Mouse (Mus musculus) stomach, embryonic 16.5 days (tissue): ENCODE data around the gene Tcf20. TPM values are rescaled to one million over a fixed set of nuclear protein-coding genes. Genes with fewer than 3 reads are reported as not detected.

Experiments
- ATAC-seq: fragments of 200-750 bp; cut with Nextera tagmentation; 2 replicates; pipeline ENCODE4 v1.8.0; 2017; ENCODE audit warnings: moderate number of reproducible peaks, moderate TSS enrichment; ENCODE audit not compliant: insufficient read depth, low FRiP score
- H3K27ac ChIP-seq: fragments of 300-500 bp; sonication (generic); 2 replicates; pipeline ENCODE4 v1.5.1; 2014; ENCODE audit warnings: low read length
- H3K27me3 ChIP-seq: fragments of 300-500 bp; sonication (generic); 2 replicates; pipeline ENCODE4 v1.6.1; 2014; ENCODE audit warnings: low read length, control low read depth, mixed read lengths; ENCODE audit not compliant: control insufficient read depth, insufficient read depth
- H3K36me3 ChIP-seq: fragments of 300-500 bp; sonication (generic); 2 replicates; pipeline ENCODE4 v1.6.1; 2014; ENCODE audit warnings: low read length; ENCODE audit not compliant: control insufficient read depth, insufficient read depth
- H3K4me1 ChIP-seq: fragments of 300-500 bp; sonication (generic); 2 replicates; pipeline ENCODE4 v1.6.1; 2014; ENCODE audit warnings: low read length, control low read depth, mixed read lengths; ENCODE audit not compliant: control insufficient read depth, insufficient read depth
- H3K4me2 ChIP-seq: fragments of 300-500 bp; sonication (generic); 2 replicates; pipeline ENCODE4 v1.6.1; 2014; ENCODE audit warnings: low read depth, low read length, mixed read lengths
- H3K4me3 ChIP-seq: fragments of 300-500 bp; sonication (generic); replicated peaks from 2 replicates; pipeline ENCODE4 v1.5.1; 2014; ENCODE audit warnings: mild to moderate bottlenecking, low read length
- H3K9ac ChIP-seq: fragments of 300-500 bp; sonication (generic); 2 replicates; pipeline ENCODE4 v1.6.1; 2014; ENCODE audit warnings: low read length
- H3K9me3 ChIP-seq: fragments of 300-500 bp; sonication (generic); replicated peaks from 2 replicates; pipeline ENCODE4 v1.6.1; 2016; ENCODE audit warnings: low read length, control low read depth; ENCODE audit not compliant: control insufficient read depth
- WGBS: fragments of 180-500 bp; shearing (Covaris S2); extraction: QIAGEN DNeasy Blood & Tissue Kit; methylation state at CpG from one replicate; pipeline ENCODE4 v1.1.7; 2014; 5-methylcytosine and 5-hydroxymethylcytosine counted together
- polyA plus RNA-seq: library from polyadenylated mRNA; unstranded; fragments of >200 nt; fragmentation: Nextera tagmentation; extraction: Ambion mirVana; gene quantifications from 2 replicates; pipeline ENCODE4 v1.2.1, GENCODE M21; 2015

The Tcf20 gene
- polyA plus RNA-seq, 1 experiment from 2014 or later: 8.0 TPM

DNA sequence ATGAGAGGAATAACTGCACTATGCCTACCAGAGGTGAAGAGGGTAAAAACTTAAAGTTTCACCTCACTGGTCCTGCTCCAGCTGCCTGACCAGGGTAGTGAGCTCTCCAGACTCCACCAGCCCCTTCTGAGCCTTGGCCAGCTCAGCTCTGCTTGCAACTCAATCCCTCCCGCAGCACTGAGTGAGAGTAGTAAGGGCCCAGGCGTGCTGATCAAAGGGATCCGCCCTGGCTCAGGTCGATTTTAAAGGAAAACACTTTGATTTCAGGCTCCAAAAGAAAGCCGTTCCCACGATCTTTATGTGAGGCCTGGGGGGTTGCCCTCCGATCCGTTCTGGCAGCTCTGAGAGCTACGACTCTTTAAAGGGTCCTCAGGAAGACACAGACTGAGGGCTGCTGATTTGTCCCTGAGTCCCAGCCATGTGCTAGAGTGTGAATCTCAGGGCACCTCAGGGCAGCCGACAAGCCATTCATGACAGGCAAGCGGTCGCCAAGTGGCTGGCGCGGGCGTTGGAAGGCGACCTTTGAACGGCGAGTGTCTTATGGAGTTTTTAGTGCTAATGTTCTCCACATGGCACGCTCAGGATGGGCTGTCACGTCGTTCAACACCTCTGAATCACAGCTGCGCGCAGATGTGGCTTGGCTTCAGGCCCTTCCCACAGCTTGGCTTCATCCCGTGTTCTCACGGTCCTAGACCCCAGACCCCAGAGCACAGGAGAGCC is 37.5 kb upstream of the Tcf20 start:
- ATAC-seq: peak; percentile 73
- H3K27ac ChIP-seq: peak overlapping the region; percentile 31
- peak overlapping the region; percentile 28 for H3K4me2 ChIP-seq
- H3K36me3 ChIP-seq: no peaks in the 10 kb centered on the region
- H3K9me3 ChIP-seq: no peaks in the 10 kb centered on the region
- H3K4me1 ChIP-seq: peaks cover 17% of the 10 kb centered on the region
- 18% methylated on average over 25 of the region's 25 CpGs for WGBS
- H3K9ac ChIP-seq: peak overlapping the region; percentile 41
- H3K4me3 ChIP-seq: no peak overlapping the region
- no peaks in the 10 kb centered on the region for H3K27me3 ChIP-seq

DNA sequence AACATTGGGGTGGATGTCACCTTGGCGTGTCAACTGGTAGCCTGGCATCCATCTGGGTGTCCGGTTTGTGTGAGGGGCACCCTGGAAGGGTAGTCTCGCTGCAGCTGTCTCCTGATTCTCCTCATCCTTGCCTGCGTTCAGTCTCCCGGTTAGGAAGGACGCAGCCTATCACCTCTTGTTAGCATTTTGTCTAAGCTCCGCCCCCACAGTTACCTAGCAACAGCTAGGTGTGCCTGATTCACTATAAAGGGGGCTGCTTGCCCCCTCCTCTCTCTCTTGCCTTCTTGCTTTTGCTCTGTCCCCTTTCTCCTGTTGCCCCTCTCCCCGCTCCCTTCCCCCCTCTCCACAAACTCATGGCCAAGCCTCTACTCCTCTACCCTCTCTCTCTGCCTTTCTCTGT is 35.3 kb upstream of the Tcf20 start:
- Histone ChIP-seq H3K36me3 (no peaks in the 10 kb centered on the region), H3K27ac (no peak overlapping the region), H3K4me3 (no peak overlapping the region), H3K9me3 (no peaks in the 10 kb centered on the region), H3K27me3 (no peaks in the 10 kb centered on the region), H3K4me2 (no peak overlapping the region), H3K9ac (no peak overlapping the region), H3K4me1 (peaks cover 18% of the 10 kb centered on the region)
- no peak for ATAC-seq
- 48% methylated on average over 8 of the region's 8 CpGs for WGBS

DNA sequence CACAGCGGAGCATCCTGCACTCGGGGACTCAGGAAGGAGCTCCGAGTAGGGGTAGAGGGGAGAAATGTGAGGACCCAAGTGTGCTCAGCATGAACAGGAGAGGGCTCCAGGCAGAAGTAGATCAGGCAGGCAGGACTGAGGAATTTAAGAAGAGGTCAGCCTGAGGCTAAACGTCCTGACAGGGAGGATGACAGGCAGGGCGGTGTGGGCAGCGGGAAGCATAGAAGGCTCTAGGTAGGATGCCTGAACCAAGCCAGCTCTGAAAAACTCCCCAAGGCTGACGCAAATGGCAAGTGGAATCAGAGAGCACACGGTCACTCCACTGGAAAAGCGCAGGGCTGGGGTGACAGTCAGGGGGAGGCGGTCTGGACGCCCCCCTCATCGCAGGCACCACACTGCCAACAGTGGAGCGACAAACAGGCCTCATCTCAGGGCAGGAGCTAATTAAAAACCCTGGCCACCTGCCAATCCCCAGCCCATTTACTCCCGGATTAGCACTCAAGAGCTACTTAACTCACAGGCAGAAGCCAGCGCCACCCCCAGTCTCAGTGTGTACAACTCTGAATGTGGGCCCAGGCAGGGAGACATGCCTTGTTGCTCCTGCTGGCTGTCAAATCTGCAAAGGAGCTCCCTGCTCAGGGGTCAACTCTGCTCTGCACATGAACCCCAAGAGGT is 23.5 kb upstream of the Tcf20 start:
- no peak overlapping the region for H3K9ac ChIP-seq
- no peaks in the 10 kb centered on the region for H3K36me3 ChIP-seq
- H3K27ac ChIP-seq: no peak overlapping the region
- no peaks in the 10 kb centered on the region for H3K27me3 ChIP-seq
- H3K4me3 ChIP-seq: no peak overlapping the region
- WGBS: 41% methylated on average over 15 of the region's 15 CpGs
- ATAC-seq: peak; percentile 30; the same call in 1 of the 2 replicates
- H3K9me3 ChIP-seq: no peaks in the 10 kb centered on the region
- H3K4me1 ChIP-seq: peaks cover 34% of the 10 kb centered on the region
- H3K4me2 ChIP-seq: no peak overlapping the region

DNA sequence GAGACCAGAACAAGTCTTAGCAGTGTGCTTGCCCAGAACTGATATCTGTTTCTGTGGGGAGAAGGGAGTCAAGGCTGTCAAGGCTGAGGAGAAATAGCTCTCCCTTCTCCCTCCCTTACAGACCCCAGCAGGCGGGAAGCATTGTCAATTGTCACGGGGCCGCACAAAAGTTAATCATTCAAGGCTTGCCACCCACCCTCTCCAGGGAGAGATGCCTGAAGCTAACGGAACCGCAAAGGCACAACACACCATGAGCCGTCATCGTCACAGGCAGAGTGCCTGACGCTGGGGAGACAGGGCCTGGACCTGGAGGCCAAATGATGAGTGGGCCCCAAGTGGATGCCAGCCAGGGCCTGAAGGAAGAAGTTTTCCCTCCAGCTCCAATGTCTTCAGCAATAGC is 22.8 kb upstream of the Tcf20 start:
- Histone ChIP-seq H3K27ac (no peak overlapping the region), H3K36me3 (no peaks in the 10 kb centered on the region), H3K9me3 (no peaks in the 10 kb centered on the region), H3K9ac (no peak overlapping the region), H3K4me2 (no peak overlapping the region), H3K4me1 (peaks cover 30% of the 10 kb centered on the region), H3K4me3 (no peak overlapping the region), H3K27me3 (no peaks in the 10 kb centered on the region)
- WGBS: 29% methylated on average over 8 of the region's 8 CpGs
- ATAC-seq: no peak

DNA sequence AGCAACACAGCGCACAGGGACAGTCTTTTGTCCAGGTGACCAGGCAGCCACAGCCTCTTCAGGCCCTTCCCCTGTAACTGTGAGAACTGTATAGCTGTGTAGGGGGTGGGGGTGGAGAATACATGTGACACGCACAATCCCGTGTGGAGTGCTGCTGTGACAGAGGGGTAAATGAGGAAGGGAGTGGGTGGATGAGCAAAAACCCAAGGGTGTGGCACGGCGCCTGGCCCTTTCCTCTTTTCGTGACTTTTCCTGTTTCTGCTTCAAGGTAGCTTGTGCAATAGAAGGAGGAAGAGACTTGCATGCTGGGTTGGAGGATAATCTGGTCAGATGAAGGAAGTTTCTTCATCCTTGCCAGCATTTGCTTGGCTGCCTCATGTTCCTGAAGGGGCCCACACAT is 21.9 kb upstream of the Tcf20 start:
- H3K9ac ChIP-seq: no peak overlapping the region
- peaks cover 30% of the 10 kb centered on the region for H3K4me1 ChIP-seq
- no peaks in the 10 kb centered on the region for H3K27me3 ChIP-seq
- H3K4me3 ChIP-seq: no peak overlapping the region
- no peak overlapping the region for H3K27ac ChIP-seq
- no peak for ATAC-seq
- no peak overlapping the region for H3K4me2 ChIP-seq
- H3K36me3 ChIP-seq: no peaks in the 10 kb centered on the region
- WGBS: 76% methylated on average over 6 of the region's 6 CpGs
- H3K9me3 ChIP-seq: no peaks in the 10 kb centered on the region

DNA sequence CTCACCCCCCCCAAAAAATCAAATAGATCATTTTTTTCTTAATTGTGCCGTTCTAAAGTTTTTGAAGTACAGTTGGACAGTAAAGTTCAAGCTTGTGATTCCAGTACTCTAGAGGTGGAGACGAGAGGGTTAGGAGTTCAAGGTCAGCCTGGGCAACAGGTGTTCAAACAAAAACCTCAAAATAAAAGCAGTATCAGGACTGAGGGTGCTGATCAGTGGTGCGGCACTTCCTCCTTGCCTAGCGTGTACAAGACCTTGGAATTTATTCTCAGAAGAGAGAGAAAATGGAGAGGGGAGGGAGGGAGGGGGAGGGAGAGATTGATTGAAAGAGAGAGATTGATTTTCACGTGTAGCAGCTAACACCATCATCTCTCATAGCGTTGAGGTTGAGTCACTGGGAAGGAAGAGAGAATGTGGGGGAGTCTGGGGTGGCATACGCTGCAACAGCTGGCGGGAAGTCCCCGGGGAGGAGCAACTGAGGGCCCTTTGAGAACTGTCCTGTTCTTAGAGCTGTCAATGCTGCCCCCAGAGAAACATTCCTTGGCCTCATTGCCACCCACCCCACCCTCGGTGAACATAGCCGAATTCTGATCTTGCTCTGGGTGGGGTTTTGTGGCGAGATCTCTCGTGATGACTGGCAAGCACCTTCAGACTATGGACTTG is 21.2 kb upstream of the Tcf20 start:
- Histone ChIP-seq H3K4me1 (peaks cover 30% of the 10 kb centered on the region), H3K4me3 (no peak overlapping the region), H3K27ac (no peak overlapping the region), H3K9ac (no peak overlapping the region), H3K9me3 (no peaks in the 10 kb centered on the region), H3K4me2 (no peak overlapping the region), H3K27me3 (no peaks in the 10 kb centered on the region), H3K36me3 (no peaks in the 10 kb centered on the region)
- ATAC-seq: no peak
- 56% methylated on average over 13 of the region's 13 CpGs for WGBS

DNA sequence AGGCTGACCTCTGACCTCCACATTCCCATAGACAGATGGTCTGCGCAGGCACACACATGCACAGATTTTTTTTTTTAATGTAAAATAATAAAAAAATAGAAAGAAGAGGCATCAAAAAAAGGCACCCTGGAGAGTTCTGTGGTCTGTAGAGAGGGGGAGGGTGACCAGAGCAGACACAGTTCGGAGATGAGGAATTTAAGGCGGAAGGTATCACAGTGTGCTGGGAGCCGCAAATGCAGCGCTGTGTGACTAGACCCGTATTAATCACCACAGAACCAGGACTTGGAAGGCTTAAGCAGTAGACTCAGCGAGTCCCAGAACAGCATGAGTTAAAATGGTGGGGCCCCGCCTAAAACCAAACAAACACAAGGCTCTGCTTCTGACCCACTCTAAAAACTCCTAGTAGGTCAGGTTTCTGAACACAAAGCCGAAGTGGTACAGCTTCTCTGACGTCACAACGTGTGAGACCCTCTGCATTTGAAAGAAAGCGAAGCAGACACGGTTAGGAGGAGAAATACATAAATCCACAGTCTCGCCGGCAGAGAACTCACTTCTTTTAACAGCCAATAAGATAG is 19.8 kb upstream of the Tcf20 start:
- 22% methylated on average over 15 of the region's 15 CpGs for WGBS
- H3K27ac ChIP-seq: no peak overlapping the region
- H3K4me2 ChIP-seq: peak overlapping the region; percentile 3; the same call in 1 of the 2 replicates
- no peaks in the 10 kb centered on the region for H3K36me3 ChIP-seq
- H3K9me3 ChIP-seq: no peaks in the 10 kb centered on the region
- H3K9ac ChIP-seq: 0 out of 2 replicates have a peak overlapping the region, but pooled peaks have one; percentile 9
- H3K27me3 ChIP-seq: no peaks in the 10 kb centered on the region
- no peak for ATAC-seq
- no peak overlapping the region for H3K4me3 ChIP-seq
- peaks cover 30% of the 10 kb centered on the region for H3K4me1 ChIP-seq

DNA sequence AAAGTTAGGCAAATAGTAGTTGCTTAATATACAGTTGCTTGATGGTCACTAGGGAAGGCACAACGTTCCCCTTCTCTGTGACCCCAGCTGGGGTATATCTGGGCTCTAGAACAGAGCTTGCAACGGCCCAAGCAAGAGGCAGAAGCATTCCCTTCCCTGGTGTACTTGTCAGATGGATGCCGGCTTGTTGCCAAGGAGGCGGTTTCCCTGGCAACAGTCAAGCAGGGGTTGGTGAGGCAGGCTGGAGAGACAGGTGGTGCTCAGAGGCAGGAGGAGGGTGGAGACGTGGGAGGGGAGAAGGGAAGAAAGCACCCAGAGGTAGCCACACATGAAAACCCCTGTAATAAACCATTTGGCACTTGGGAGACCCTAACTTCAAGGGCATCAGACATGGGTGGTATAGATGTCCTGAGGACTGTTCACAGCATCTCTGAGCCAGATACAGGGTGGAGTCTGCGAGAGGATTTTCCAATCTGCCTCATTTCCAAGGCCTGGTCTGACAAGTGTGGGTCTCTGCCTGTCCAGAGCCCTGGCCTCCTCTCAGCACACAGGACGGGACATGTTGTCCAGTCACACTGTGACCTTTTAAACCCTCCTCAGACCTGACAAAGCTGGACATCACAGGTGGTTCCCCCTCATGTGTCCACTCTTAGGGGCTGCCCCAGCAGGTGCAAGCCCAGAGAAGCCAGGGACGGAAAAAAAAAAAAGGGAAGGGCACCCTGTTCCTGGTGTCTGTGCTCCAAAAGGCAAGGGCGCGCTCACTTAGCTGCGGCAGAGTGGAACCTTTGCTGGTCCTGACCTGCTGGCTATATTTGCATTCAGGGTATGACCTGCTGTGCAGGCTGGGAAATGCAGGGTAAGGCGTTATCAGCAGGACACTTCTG is 15.2 kb upstream of the Tcf20 start:
- 52% methylated on average over 12 of the region's 12 CpGs for WGBS
- no peaks in the 10 kb centered on the region for H3K9me3 ChIP-seq

More for the DNA sequence above, 15.2 kb upstream of the Tcf20 start:
- Histone ChIP-seq H3K4me3 (no peak overlapping the region), H3K4me1 (peaks cover 11% of the 10 kb centered on the region), H3K27me3 (no peaks in the 10 kb centered on the region), H3K36me3 (no peaks in the 10 kb centered on the region), H3K9ac (no peak overlapping the region), H3K4me2 (no peak overlapping the region), H3K27ac (no peak overlapping the region)
- no peak for ATAC-seq
